Mouse (Mus musculus) embryonic fibroblast, embryonic 13.5 days (primary cell): ENCODE measurements at regions not wholly inside any gene's neighbourhood (a gene's known extent, or its start where the extent isn't known, plus 50 kb on each side); places are given as distances from the start of the nearest gene placed in this dataset.

Source experiments
- CTCF ChIP-seq: IDR thresholded peaks from 2 replicates; pipeline ENCODE4 v1.5.1; 2011; ENCODE audit warnings: mild to moderate bottlenecking, control low read depth, low read length, moderate library complexity, borderline replicate concordance; ENCODE audit not compliant: insufficient read depth
- POLR2A ChIP-seq: IDR thresholded peaks from 2 replicates; pipeline ENCODE4 v1.6.1; 2011; ENCODE audit warnings: low read depth, mild to moderate bottlenecking, control low read depth, low read length, moderate library complexity

DNA sequence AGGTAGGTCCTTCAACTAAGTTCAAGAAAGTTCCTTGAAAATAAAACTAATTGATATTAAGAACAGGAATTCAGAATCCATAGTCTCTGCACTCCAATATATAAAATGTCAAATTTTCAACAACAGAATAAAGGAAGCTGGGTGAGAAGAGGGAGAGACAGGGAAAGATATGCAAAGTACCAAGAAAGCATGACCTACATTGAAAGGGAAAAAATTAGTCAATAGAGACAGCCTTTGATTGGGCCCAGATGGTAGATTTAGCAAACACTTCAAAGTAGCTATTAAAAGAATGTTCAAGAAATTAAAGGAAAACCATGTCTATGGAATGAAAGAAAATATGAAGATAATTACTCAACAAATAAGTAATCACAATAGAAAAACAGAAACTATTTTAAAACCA lies 460.0 kb upstream of the 2610301B20Rik start:
- TF ChIP-seq POLR2A (no peak), CTCF (no peak)
